Mouse (Mus musculus): ENCODE results near the gene Hsf2. TPM values are rescaled to one million over a fixed set of nuclear protein-coding genes. Genes with fewer than 3 reads are reported as not detected.
"Not testable (repeated sequence)": the region's sequence is repeated elsewhere in the genome, so short reads cannot be mapped to it uniquely, and the experiment has no call there.

Gene Hsf2
- total RNA-seq (2018; cell fraction: chromatin; rRNA removed), result 10 to 100 TPM; 13.1 to 48.0 (median 30.7) TPM
- 10 to 100 TPM in 16 of 26 experiments, 1 to 10 TPM in 10; 7.7 to 12.9 (median 10.6) TPM for total RNA-seq (2018; cell fraction: cytosol; rRNA removed)
- total RNA-seq (2018; cell fraction: nucleus; rRNA removed), result 10 to 100 TPM in 23 of 26 experiments, 1 to 10 TPM in 3; 7.3 to 37.3 (median 21.4) TPM
- polyA plus RNA-seq (2018), result 9.2 to 13.6 TPM (median 11.9 TPM) in 3 replicates

DNA sequence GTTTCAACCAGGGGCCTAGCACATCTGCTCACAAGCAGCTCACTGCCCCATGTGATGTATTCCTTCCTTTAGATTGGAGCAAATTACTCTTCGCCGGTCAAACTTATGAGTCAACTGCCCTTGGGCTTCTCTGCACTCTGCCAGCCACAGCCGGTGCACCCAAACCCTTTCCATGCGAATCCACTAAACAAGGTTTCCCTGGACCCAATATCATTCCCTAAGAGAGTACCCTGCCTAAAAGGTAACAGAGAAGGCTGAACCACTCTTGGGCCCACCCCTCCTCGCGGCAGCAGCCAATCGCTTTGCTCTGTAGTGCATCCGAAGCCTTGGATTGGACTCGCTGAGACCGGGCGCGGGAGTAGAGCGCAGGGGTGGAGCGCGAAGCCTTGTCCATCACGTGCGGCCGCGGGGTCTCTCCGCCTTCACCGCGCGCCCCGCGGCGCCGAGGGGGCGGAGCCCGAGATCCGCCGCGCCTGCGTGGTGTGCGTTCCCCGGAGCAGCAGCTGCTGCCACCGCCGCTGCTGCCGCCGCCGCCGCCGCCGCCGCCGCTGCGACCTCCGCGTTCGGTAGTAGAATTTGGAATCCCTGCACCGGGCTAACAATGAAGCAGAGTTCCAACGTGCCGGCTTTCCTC lies at the start of gene Hsf2:
Gene Hsf2, plus strand, starts transcription at position 478 of the 634 bp plus-strand sequence.
- H3K36me3 ChIP-seq (ENCODE audit: inconsistent target), result no peaks in the 10 kb centered on the region
- peak within 1 kb of the TSS; percentile 31; the same call in 1 of the 2 replicates for H3K27ac ChIP-seq
- peak within 1 kb of the TSS; percentile 38 for H3K4me3 ChIP-seq (ENCODE audit: inconsistent target)
- 2% methylated on average over 52 of the region's 52 CpGs for WGBS (ENCODE audit: missing documents)
- H3K79me2 ChIP-seq (ENCODE audit: inconsistent target), result peaks cover 42% of the 10 kb centered on the region

GRCm38 (mm10) chr10:57437898-57438297 lies 48.3 kb upstream of the Hsf2 start:
- Histone ChIP-seq H3K36me3 (ENCODE audit: inconsistent target) (no peaks in the 10 kb centered on the region), H3K4me3 (ENCODE audit: inconsistent target) (no peak overlapping the region)
- WGBS (ENCODE audit: missing documents), result 88% methylated on average over 2 of the region's 2 CpGs

GRCm38 (mm10) chr10:57441049-57441448 lies 45.1 kb upstream of the Hsf2 start:
- no peaks in the 10 kb centered on the region for H3K79me2 ChIP-seq (ENCODE audit: inconsistent target)
- H3K27ac ChIP-seq, result no peak overlapping the region
- no peak overlapping the region for H3K4me3 ChIP-seq (ENCODE audit: inconsistent target)
- H3K36me3 ChIP-seq (ENCODE audit: inconsistent target), result no peaks in the 10 kb centered on the region

More at GRCm38 (mm10) chr10:57437898-57438297, 48.3 kb upstream of the Hsf2 start:
- Histone ChIP-seq H3K79me2 (ENCODE audit: inconsistent target) (no peaks in the 10 kb centered on the region), H3K27ac (no peak overlapping the region)

GRCm38 (mm10) chr10:57444392-57444791 lies 41.8 kb upstream of the Hsf2 start:
- Histone ChIP-seq H3K79me2 (ENCODE audit: inconsistent target) (no peaks in the 10 kb centered on the region), H3K27ac (no peak overlapping the region), H3K36me3 (ENCODE audit: inconsistent target) (no peaks in the 10 kb centered on the region), H3K4me3 (ENCODE audit: inconsistent target) (no peak overlapping the region)
- 74% methylated on average over 8 of the region's 8 CpGs for WGBS (ENCODE audit: missing documents)

DNA sequence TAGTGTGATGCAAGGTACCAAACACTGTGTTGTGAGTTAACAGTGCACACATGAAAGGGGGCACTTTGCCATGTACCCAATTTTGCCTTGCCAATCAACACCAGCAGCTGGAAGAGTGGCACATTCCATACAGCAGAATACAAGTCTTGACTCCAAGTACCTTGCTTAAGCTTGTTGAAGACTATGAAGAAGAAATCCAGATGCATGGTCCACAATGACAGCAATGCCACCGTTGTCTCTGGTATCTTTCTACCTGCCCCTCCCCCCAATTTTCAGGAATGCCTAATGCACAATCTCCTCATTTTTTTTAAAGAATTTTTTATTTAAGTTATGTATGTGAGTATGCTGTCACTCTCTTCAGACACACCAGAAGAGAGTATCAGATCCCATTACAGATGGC lies 40.5 kb upstream of the Hsf2 start:
- H3K4me3 ChIP-seq (ENCODE audit: inconsistent target), result no peak overlapping the region
- H3K36me3 ChIP-seq (ENCODE audit: inconsistent target), result no peaks in the 10 kb centered on the region
- H3K79me2 ChIP-seq (ENCODE audit: inconsistent target), result no peaks in the 10 kb centered on the region
- no peak overlapping the region for H3K27ac ChIP-seq
- 78% methylated on average over 1 of the region's 1 CpGs for WGBS (ENCODE audit: missing documents)

GRCm38 (mm10) chr10:57447657-57448050 lies 38.5 kb upstream of the Hsf2 start:
- Histone ChIP-seq H3K79me2 (ENCODE audit: inconsistent target) (no peaks in the 10 kb centered on the region), H3K36me3 (ENCODE audit: inconsistent target) (no peaks in the 10 kb centered on the region), H3K27ac (no peak overlapping the region), H3K4me3 (ENCODE audit: inconsistent target) (no peak overlapping the region)

GRCm38 (mm10) chr10:57448051-57448716 lies 38.0 kb upstream of the Hsf2 start:
- Histone ChIP-seq H3K79me2 (ENCODE audit: inconsistent target) (no peaks in the 10 kb centered on the region), H3K4me3 (ENCODE audit: inconsistent target) (no peak overlapping the region), H3K36me3 (ENCODE audit: inconsistent target) (no peaks in the 10 kb centered on the region), H3K27ac (no peak overlapping the region)
- WGBS (ENCODE audit: missing documents), result 6% methylated on average over 19 of the region's 19 CpGs

DNA sequence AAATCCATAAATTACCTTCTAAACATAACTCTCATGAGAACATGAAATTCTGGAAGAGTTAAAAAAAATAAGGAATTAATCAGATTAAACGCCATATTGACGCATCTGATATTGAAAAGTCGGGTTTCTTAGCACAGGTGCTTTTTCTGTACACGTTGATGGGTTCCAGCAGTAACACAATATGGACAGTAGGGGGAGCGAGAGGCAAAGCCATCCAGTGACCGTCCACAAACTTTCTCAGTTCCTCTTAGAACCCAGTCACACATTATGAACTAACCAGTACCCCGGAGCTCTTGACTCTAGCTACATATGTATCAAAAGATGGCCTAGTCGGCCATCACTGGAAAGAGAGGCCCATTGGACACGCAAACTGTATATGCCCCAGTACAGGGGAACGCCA lies 22.9 kb upstream of the Hsf2 start:
- H3K79me2 ChIP-seq (ENCODE audit: inconsistent target); H3K36me3 ChIP-seq (ENCODE audit: inconsistent target); H3K27ac ChIP-seq; H3K4me3 ChIP-seq (ENCODE audit: inconsistent target): not testable (repeated sequence)
- 4% methylated on average over 7 of the region's 10 CpGs for WGBS (ENCODE audit: missing documents)

- Histone ChIP-seq H3K4me3 (ENCODE audit: inconsistent target) (no peak overlapping the region), H3K36me3 (ENCODE audit: inconsistent target) (no peaks in the 10 kb centered on the region), H3K27ac (no peak overlapping the region), H3K79me2 (ENCODE audit: inconsistent target) (no peaks in the 10 kb centered on the region)
These were observed 20.4 kb upstream of the Hsf2 start for GRCm38 (mm10) chr10:57465768-57466167.

GRCm38 (mm10) chr10:57477121-57477843 lies 8.9 kb upstream of the Hsf2 start:
- no peak overlapping the region for H3K27ac ChIP-seq
- H3K4me3 ChIP-seq (ENCODE audit: inconsistent target), result no peak overlapping the region
- 93% methylated on average over 9 of the region's 9 CpGs for WGBS (ENCODE audit: missing documents)
- H3K36me3 ChIP-seq (ENCODE audit: inconsistent target), result no peaks in the 10 kb centered on the region
- H3K79me2 ChIP-seq (ENCODE audit: inconsistent target), result no peaks in the 10 kb centered on the region

DNA sequence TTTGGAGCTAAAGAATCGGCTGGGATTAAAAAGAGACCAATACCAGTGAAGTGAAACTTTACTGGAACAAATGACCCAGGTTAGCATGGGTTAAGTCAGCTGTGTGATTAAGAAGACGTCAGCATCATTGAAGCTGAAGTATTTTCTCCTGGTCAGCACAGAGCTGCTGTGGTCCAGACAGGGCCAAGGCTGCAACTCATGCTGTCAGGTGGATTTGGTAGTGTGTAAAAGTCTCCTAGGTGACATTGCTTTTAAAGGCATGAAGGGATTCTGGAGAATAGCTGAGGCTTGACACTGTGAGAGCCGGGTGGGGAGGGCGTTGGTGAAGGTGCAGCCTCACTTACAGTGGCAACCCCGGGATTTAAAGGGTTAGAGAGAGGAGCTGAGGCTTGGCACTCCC lies 4.5 kb upstream of the Hsf2 start:
- H3K27ac ChIP-seq, result no peak overlapping the region
- no peaks in the 10 kb centered on the region for H3K36me3 ChIP-seq (ENCODE audit: inconsistent target)
- WGBS (ENCODE audit: missing documents), result 80% methylated on average over 5 of the region's 5 CpGs
- no peaks in the 10 kb centered on the region for H3K79me2 ChIP-seq (ENCODE audit: inconsistent target)
- H3K4me3 ChIP-seq (ENCODE audit: inconsistent target), result no peak overlapping the region

DNA sequence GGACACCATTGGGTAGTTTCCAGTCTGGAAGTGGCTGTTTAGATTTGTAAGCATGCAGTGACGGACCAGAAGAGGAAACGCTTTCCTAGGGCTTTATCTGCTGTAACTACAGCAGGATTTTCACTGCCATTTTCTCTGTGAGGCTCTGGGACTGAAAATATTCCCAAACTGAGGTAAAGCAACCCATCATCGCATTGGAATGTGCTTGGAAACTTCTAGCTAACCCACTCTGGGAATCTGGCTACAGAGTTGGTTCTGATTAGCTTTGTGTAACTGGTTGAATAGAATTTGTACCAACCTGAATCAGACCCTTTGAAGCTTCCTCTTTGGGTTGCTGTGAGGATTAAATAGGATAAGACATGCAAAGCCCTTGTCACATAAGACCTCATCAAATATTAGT lies 1.4 kb upstream of the Hsf2 start:
- H3K36me3 ChIP-seq (ENCODE audit: inconsistent target), result no peaks in the 10 kb centered on the region
- 95% methylated on average over 3 of the region's 3 CpGs for WGBS (ENCODE audit: missing documents)
- H3K79me2 ChIP-seq (ENCODE audit: inconsistent target), result peaks cover 29% of the 10 kb centered on the region
- no peak overlapping the region for H3K4me3 ChIP-seq (ENCODE audit: inconsistent target)
- no peak overlapping the region for H3K27ac ChIP-seq

- Histone ChIP-seq H3K27ac (no peak overlapping the region), H3K36me3 (ENCODE audit: inconsistent target) (no peaks in the 10 kb centered on the region), H3K4me3 (ENCODE audit: inconsistent target) (peak overlapping the region; percentile 38), H3K79me2 (ENCODE audit: inconsistent target) (peaks cover 48% of the 10 kb centered on the region)
- under 1% methylated on average over 31 of the region's 65 CpGs for WGBS (ENCODE audit: missing documents)
These were observed 422 bp downstream of the Hsf2 start for GRCm38 (mm10) chr10:57486542-57487071.

DNA sequence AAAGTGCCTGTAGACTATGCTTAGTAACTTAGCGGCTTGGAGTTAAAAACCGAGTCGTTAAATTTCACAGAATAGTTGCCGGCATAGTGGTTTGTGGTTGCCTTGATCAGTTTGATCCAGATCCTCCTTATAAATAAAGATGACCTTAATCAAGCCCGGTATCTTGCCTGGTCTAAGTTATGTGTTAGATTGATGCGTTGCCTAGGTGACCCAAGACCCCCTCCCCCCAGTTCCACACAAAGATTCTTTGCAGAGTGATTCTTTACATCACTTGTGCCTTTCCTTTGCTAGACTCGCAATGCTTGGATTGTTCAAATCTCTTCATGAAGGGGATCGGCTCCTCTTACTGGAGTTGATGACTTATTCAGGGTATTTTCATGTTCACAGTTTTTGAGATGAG lies 1.0 kb downstream of the Hsf2 start:
- Histone ChIP-seq H3K4me3 (ENCODE audit: inconsistent target) (peak overlapping the region; percentile 38), H3K79me2 (ENCODE audit: inconsistent target) (peaks cover 49% of the 10 kb centered on the region), H3K36me3 (ENCODE audit: inconsistent target) (no peaks in the 10 kb centered on the region), H3K27ac (no peak overlapping the region)
- 10% methylated on average over 8 of the region's 8 CpGs for WGBS (ENCODE audit: missing documents)

- no peak overlapping the region for H3K4me3 ChIP-seq (ENCODE audit: inconsistent target)
- no peak overlapping the region for H3K27ac ChIP-seq
- peaks cover 59% of the 10 kb centered on the region for H3K79me2 ChIP-seq (ENCODE audit: inconsistent target)
- no peaks in the 10 kb centered on the region for H3K36me3 ChIP-seq (ENCODE audit: inconsistent target)
These were observed 2.4 kb downstream of the Hsf2 start for GRCm38 (mm10) chr10:57488591-57488990.
